Mouse (Mus musculus) liver, embryonic 15.5 days (tissue): ENCODE data around the gene Cdkn1b. TPM values are rescaled to one million over a fixed set of nuclear protein-coding genes. Genes with fewer than 3 reads are reported as not detected.
A peak's percentile ranks its signal among the peaks of the same experiment; 100 is the strongest.

Experiments used
- ATAC-seq: fragments of 200-750 bp; cut with Nextera tagmentation; 2 replicates; pipeline ENCODE4 v1.8.0; 2017; ENCODE audit warnings: moderate number of reproducible peaks, mild to moderate bottlenecking, moderate library complexity; ENCODE audit not compliant: insufficient read depth
- H3K27ac ChIP-seq: fragments of 300-500 bp; sonication (generic); replicated peaks from 2 replicates; pipeline ENCODE4 v1.5.1; 2015; ENCODE audit warnings: mild to moderate bottlenecking, inconsistent platforms
- H3K27me3 ChIP-seq: fragments of 300-500 bp; sonication (generic); 2 replicates; pipeline ENCODE4 v1.6.1; 2015; ENCODE audit warnings: mild to moderate bottlenecking, inconsistent platforms
- H3K36me3 ChIP-seq: fragments of 300-500 bp; sonication (generic); replicated peaks from 2 replicates; pipeline ENCODE4 v1.6.1; 2015; ENCODE audit warnings: moderate library complexity, mild to moderate bottlenecking, inconsistent platforms
- H3K4me1 ChIP-seq: fragments of 300-500 bp; sonication (generic); replicated peaks from 2 replicates; pipeline ENCODE4 v1.6.1; 2015; ENCODE audit warnings: inconsistent platforms
- H3K4me2 ChIP-seq: fragments of 300-500 bp; sonication (generic); 2 replicates; pipeline ENCODE4 v1.6.1; 2015; ENCODE audit warnings: moderate library complexity, mild to moderate bottlenecking, inconsistent platforms
- H3K4me3 ChIP-seq: fragments of 300-500 bp; sonication (generic); replicated peaks from 2 replicates; pipeline ENCODE4 v1.5.1; 2015; ENCODE audit warnings: mild to moderate bottlenecking, inconsistent platforms
- H3K9ac ChIP-seq: fragments of 300-500 bp; sonication (generic); 2 replicates; pipeline ENCODE4 v1.6.1; 2015; ENCODE audit warnings: moderate library complexity, mild to moderate bottlenecking, inconsistent platforms
- H3K9me3 ChIP-seq: fragments of 300-500 bp; sonication (generic); replicated peaks from 2 replicates; pipeline ENCODE4 v1.6.1; 2016; ENCODE audit warnings: inconsistent platforms
- WGBS: fragments of 180-500 bp; shearing (Covaris S2); methylation state at CpG from one replicate; pipeline ENCODE4 v1.1.7; 2015; ENCODE audit warnings: mixed read lengths; ENCODE audit not compliant: insufficient replicate concordance; 5-methylcytosine and 5-hydroxymethylcytosine counted together
- polyA plus RNA-seq: library from polyadenylated mRNA; unstranded; fragments of >200 nt; fragmentation: Nextera tagmentation; extraction: Ambion mirVana; gene quantifications from 2 replicates; pipeline ENCODE4 v1.2.1, GENCODE M21; 2015

Gene Cdkn1b
- polyA plus RNA-seq, 1 experiment from 2014 or later: 14.1 TPM

GRCm38 (mm10) chr6:134948522-134949061 is 28.4 kb downstream of the Cdkn1b start:
- 47% methylated on average over 11 of the region's 11 CpGs for WGBS
- Histone ChIP-seq H3K27ac (no peak overlapping the region), H3K4me3 (no peak overlapping the region), H3K4me2 (no peak overlapping the region), H3K4me1 (peaks cover 42% of the 10 kb centered on the region), H3K27me3 (no peaks in the 10 kb centered on the region), H3K9ac (no peak overlapping the region), H3K36me3 (peaks cover 88% of the 10 kb centered on the region), H3K9me3 (no peaks in the 10 kb centered on the region)
- ATAC-seq: no peak

GRCm38 (mm10) chr6:134949241-134949640 is 29.0 kb downstream of the Cdkn1b start:
- Histone ChIP-seq H3K27me3 (no peaks in the 10 kb centered on the region), H3K9me3 (no peaks in the 10 kb centered on the region), H3K4me1 (peaks cover 42% of the 10 kb centered on the region), H3K36me3 (peaks cover 88% of the 10 kb centered on the region), H3K4me2 (no peak overlapping the region), H3K27ac (no peak overlapping the region), H3K9ac (no peak overlapping the region), H3K4me3 (no peak overlapping the region)
- WGBS: 94% methylated on average over 3 of the region's 3 CpGs
- ATAC-seq: no peak

GRCm38 (mm10) chr6:134951364-134951763 is 31.2 kb downstream of the Cdkn1b start:
- peak; percentile 67 for ATAC-seq
- Histone ChIP-seq H3K4me2 (no peak overlapping the region), H3K4me1 (peaks cover 37% of the 10 kb centered on the region), H3K9ac (no peak overlapping the region), H3K36me3 (peaks cover 89% of the 10 kb centered on the region), H3K9me3 (no peaks in the 10 kb centered on the region), H3K27ac (peak overlapping the region; percentile 49; the same call in 1 of the 2 replicates), H3K4me3 (no peak overlapping the region), H3K27me3 (no peaks in the 10 kb centered on the region)
- WGBS: 20% methylated on average over 5 of the region's 5 CpGs

GRCm38 (mm10) chr6:134953976-134954375 is 33.8 kb downstream of the Cdkn1b start:
- peaks cover 88% of the 10 kb centered on the region for H3K36me3 ChIP-seq

GRCm38 (mm10) chr6:134956388-134956787 is 36.2 kb downstream of the Cdkn1b start:
- H3K9me3 ChIP-seq: no peaks in the 10 kb centered on the region

More at GRCm38 (mm10) chr6:134953976-134954375, 33.8 kb downstream of the Cdkn1b start:
- ATAC-seq: no peak
- H3K9ac ChIP-seq: no peak overlapping the region
- H3K9me3 ChIP-seq: no peaks in the 10 kb centered on the region
- no peaks in the 10 kb centered on the region for H3K27me3 ChIP-seq
- WGBS: 92% methylated on average over 11 of the region's 11 CpGs
- no peak overlapping the region for H3K27ac ChIP-seq
- H3K4me1 ChIP-seq: peaks cover 20% of the 10 kb centered on the region
- no peak overlapping the region for H3K4me2 ChIP-seq
- H3K4me3 ChIP-seq: no peak overlapping the region

GRCm38 (mm10) chr6:134961286-134961685 is 41.1 kb downstream of the Cdkn1b start:
- H3K27ac ChIP-seq: no peak overlapping the region
- 67% methylated on average over 5 of the region's 5 CpGs for WGBS

More at GRCm38 (mm10) chr6:134956388-134956787, 36.2 kb downstream of the Cdkn1b start:
- Histone ChIP-seq H3K27me3 (no peaks in the 10 kb centered on the region), H3K36me3 (peaks cover 66% of the 10 kb centered on the region), H3K4me1 (peaks cover 9% of the 10 kb centered on the region; the same call in 1 of the 2 replicates), H3K27ac (no peak overlapping the region), H3K9ac (no peak overlapping the region), H3K4me2 (no peak overlapping the region), H3K4me3 (no peak overlapping the region)
- no peak for ATAC-seq
- WGBS: 77% methylated on average over 4 of the region's 4 CpGs

GRCm38 (mm10) chr6:134961858-134962517 is 41.8 kb downstream of the Cdkn1b start:
- Histone ChIP-seq H3K4me1 (no peaks in the 10 kb centered on the region; the same call in 1 of the 2 replicates), H3K27me3 (no peaks in the 10 kb centered on the region), H3K36me3 (peaks cover 14% of the 10 kb centered on the region), H3K4me3 (no peak overlapping the region), H3K9me3 (no peaks in the 10 kb centered on the region), H3K27ac (no peak overlapping the region), H3K4me2 (no peak overlapping the region), H3K9ac (no peak overlapping the region)
- ATAC-seq: no peak
- 66% methylated on average over 9 of the region's 9 CpGs for WGBS

More at GRCm38 (mm10) chr6:134961286-134961685, 41.1 kb downstream of the Cdkn1b start:
- H3K4me3 ChIP-seq: no peak overlapping the region
- H3K4me1 ChIP-seq: no peaks in the 10 kb centered on the region; the same call in 1 of the 2 replicates
- no peaks in the 10 kb centered on the region for H3K9me3 ChIP-seq
- no peaks in the 10 kb centered on the region for H3K27me3 ChIP-seq
- H3K4me2 ChIP-seq: no peak overlapping the region
- no peak for ATAC-seq
- no peak overlapping the region for H3K9ac ChIP-seq
- H3K36me3 ChIP-seq: peaks cover 21% of the 10 kb centered on the region

- H3K9ac ChIP-seq: no peak overlapping the region
- no peak for ATAC-seq
- WGBS: 81% methylated on average over 5 of the region's 5 CpGs
- H3K9me3 ChIP-seq: no peaks in the 10 kb centered on the region
- no peaks in the 10 kb centered on the region for H3K27me3 ChIP-seq
- no peak overlapping the region for H3K27ac ChIP-seq
- no peak overlapping the region for H3K4me2 ChIP-seq
- H3K4me3 ChIP-seq: no peak overlapping the region
- H3K36me3 ChIP-seq: peaks cover 9% of the 10 kb centered on the region
- H3K4me1 ChIP-seq: no peaks in the 10 kb centered on the region; the same call in 1 of the 2 replicates
These were observed 42.3 kb downstream of the Cdkn1b start for GRCm38 (mm10) chr6:134962518-134962893.

GRCm38 (mm10) chr6:134963910-134964309 is 43.7 kb downstream of the Cdkn1b start:
- Histone ChIP-seq H3K36me3 (no peaks in the 10 kb centered on the region), H3K9me3 (no peaks in the 10 kb centered on the region), H3K4me2 (no peak overlapping the region), H3K4me1 (no peaks in the 10 kb centered on the region; the same call in 1 of the 2 replicates), H3K27me3 (no peaks in the 10 kb centered on the region), H3K9ac (no peak overlapping the region), H3K27ac (no peak overlapping the region), H3K4me3 (no peak overlapping the region)
- no peak for ATAC-seq
- WGBS: 81% methylated on average over 2 of the region's 2 CpGs

- no peak overlapping the region for H3K4me2 ChIP-seq
- H3K4me1 ChIP-seq: peaks cover 3% of the 10 kb centered on the region
- H3K4me3 ChIP-seq: no peak overlapping the region
- no peaks in the 10 kb centered on the region for H3K27me3 ChIP-seq
- no peaks in the 10 kb centered on the region for H3K9me3 ChIP-seq
- H3K9ac ChIP-seq: no peak overlapping the region
- H3K36me3 ChIP-seq: no peaks in the 10 kb centered on the region
- WGBS: 57% methylated on average over 5 of the region's 5 CpGs
- no peak overlapping the region for H3K27ac ChIP-seq
- no peak for ATAC-seq
These were observed 46.5 kb downstream of the Cdkn1b start for GRCm38 (mm10) chr6:134966681-134967080.

GRCm38 (mm10) chr6:134968326-134968725 is 48.1 kb downstream of the Cdkn1b start:
- H3K9ac ChIP-seq: no peak overlapping the region
- H3K4me2 ChIP-seq: no peak overlapping the region
- no peak overlapping the region for H3K27ac ChIP-seq
- H3K4me1 ChIP-seq: peaks cover 12% of the 10 kb centered on the region
- ATAC-seq: no peak
- WGBS: 50% methylated on average over 1 of the region's 1 CpGs
- no peaks in the 10 kb centered on the region for H3K9me3 ChIP-seq
- H3K27me3 ChIP-seq: no peaks in the 10 kb centered on the region
- no peak overlapping the region for H3K4me3 ChIP-seq
- no peaks in the 10 kb centered on the region for H3K36me3 ChIP-seq
